Mouse (Mus musculus) neural tube, postnatal 0 days (tissue): ENCODE results near the gene Scn7a. TPM values are rescaled to one million over a fixed set of nuclear protein-coding genes. Genes with fewer than 3 reads are reported as not detected.

Experiments used
- polyA plus RNA-seq: library from polyadenylated mRNA; unstranded; fragments of >200 nt; fragmentation: Nextera tagmentation; extraction: Ambion mirVana; gene quantifications from 2 replicates; pipeline ENCODE4 v1.2.1, GENCODE M21; 2015

Scn7a gene
- polyA plus RNA-seq: 0.51 and 1.9 TPM in 2 replicates

GRCm38 (mm10) chr2:66784765-66785164 is at the start of gene Scn7a:
Scn7a (minus strand) TSS chr2:66784914.

GRCm38 (mm10) chr2:66634580-66635359 is 149.9 kb downstream of the Scn7a start, which contains the start of gene Scn9a:
Scn9a (minus strand) TSS chr2:66634962.

Other genes starting within 250 kb of the Scn7a start
- gene Scn9a, start 150.0 kb downstream of the Scn7a start, polyA plus RNA-seq: 10.4 and 10.6 TPM in 2 replicates